Mouse (Mus musculus) bone marrow, adult 2 months (tissue): ENCODE results near the gene Angel1. TPM values are rescaled to one million over a fixed set of nuclear protein-coding genes. Genes with fewer than 3 reads are reported as not detected.

ENCODE experiments used
- H3K27ac ChIP-seq: fragments of 200-500 bp; 2 replicates; pipeline ENCODE4 v1.5.1; 2012; ENCODE audit warnings: low read depth, mild to moderate bottlenecking, control low read depth, inconsistent platforms, low read length; ENCODE audit not compliant: control insufficient read depth, poor library complexity, insufficient read depth
- H3K4me1 ChIP-seq: fragments of 200-500 bp; 2 replicates; pipeline ENCODE4 v1.6.1; 2011; ENCODE audit warnings: low read length; ENCODE audit not compliant: control insufficient read depth, insufficient read depth
- H3K4me3 ChIP-seq: fragments of 200-500 bp; replicated peaks from 2 replicates; pipeline ENCODE3; 2011; ENCODE audit warnings: mild to moderate bottlenecking, low read depth, low read length, control low read depth; ENCODE audit not compliant: control insufficient read depth
- CTCF ChIP-seq: fragments of 200-500 bp; IDR thresholded peaks from 2 replicates; pipeline ENCODE4 v1.5.1; 2011; ENCODE audit warnings: low read length, control low read depth; ENCODE audit not compliant: control insufficient read depth, insufficient read depth
- POLR2A ChIP-seq: fragments of 200-500 bp; IDR thresholded peaks from 2 replicates; pipeline ENCODE4 v1.6.1; 2011; ENCODE audit warnings: low read depth, mild to moderate bottlenecking, control low read depth, low read length, borderline replicate concordance; ENCODE audit not compliant: control insufficient read depth
- WGBS: fragments of 180-500 bp; shearing (Covaris S2); methylation state at CpG from one replicate; pipeline ENCODE4 v1.1.7; 2018; 5-methylcytosine and 5-hydroxymethylcytosine counted together
- polyA plus RNA-seq: library from polyadenylated mRNA; stranded (reverse); fragments of >200 nt; gene quantifications from 2 replicates; pipeline ENCODE4 v1.2.4, GENCODE M21; 2011; ENCODE audit warnings: low replicate concordance; ENCODE audit not compliant: missing spikeins, insufficient read depth, insufficient read length

Angel1 gene
- polyA plus RNA-seq, 1 experiment: 3.8 TPM

- 86% methylated on average over 18 of the region's 18 CpGs for WGBS
- no peak overlapping the region for H3K4me3 ChIP-seq
- TF ChIP-seq POLR2A (no peak), CTCF (no peak)
- no peak overlapping the region for H3K27ac ChIP-seq
- no peaks in the 10 kb centered on the region for H3K4me1 ChIP-seq
Measured at GRCm38 (mm10) chr12:86719961-86720639, 6.2 kb downstream of the Angel1 start.

DNA sequence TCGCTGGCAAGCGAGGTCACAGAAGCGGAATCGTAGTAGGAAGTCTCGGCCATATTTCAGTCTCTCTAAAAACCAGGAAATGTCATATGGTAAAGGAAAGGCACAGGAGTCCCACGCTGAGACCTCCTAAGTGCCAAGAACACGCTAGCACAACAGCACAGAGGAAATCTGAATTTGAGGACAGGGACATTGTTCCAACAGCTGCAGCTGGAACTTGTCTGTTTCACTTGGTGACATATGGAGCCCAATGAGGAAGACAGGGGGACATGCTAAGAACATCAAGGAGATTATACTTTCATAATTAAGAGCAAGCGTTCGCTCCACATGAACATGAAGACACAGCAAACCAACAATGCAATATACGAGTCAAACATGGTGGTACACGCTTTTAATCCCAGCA lies 9.3 kb downstream of the Angel1 start:
- no peak overlapping the region for H3K27ac ChIP-seq
- WGBS: 84% methylated on average over 11 of the region's 11 CpGs
- TF ChIP-seq POLR2A: no peak
- no peak for TF ChIP-seq CTCF
- H3K4me3 ChIP-seq: no peak overlapping the region
- no peaks in the 10 kb centered on the region for H3K4me1 ChIP-seq

DNA sequence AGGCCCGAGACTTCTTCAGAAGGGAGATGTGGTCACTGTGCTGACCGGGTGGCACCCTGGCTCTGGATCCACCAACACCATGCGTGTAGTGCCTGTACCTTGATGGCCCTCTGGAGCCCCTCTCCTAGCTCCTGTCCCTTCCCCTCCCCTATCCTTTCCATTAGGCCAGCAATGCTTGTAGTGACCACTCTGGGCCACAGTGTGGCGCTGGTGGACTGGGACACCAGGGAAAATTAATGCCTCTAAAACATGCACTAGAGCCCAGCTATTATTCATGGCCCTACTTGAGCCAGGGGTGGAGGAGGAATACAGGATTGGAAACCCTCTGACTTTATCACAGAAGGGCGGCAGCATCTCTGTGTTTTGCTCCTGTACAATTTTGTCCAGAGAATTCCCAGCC lies 10.9 kb downstream of the Angel1 start:
- Histone ChIP-seq H3K4me3 (no peak overlapping the region), H3K27ac (no peak overlapping the region), H3K4me1 (no peaks in the 10 kb centered on the region)
- TF ChIP-seq POLR2A (no peak), CTCF (peak; percentile 62)
- WGBS: 72% methylated on average over 5 of the region's 5 CpGs

DNA sequence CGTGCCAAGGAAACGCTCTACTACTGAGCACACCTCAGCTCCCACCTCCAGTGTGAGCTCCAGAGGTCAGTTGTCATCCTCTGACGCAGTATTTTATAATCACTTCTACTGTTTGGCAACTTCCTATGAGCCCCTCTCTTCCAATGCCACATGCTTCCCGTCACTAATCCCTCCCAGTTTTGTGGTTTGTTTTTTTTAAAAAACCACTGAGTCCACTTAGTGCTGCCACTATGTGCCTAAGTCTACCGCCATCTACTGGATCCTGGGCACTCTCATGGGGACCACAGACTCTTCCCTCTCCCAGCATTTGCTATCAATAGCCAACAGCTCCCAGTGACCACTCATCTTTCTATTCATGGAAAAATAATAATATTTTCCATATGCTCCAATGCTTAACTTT lies 12.2 kb downstream of the Angel1 start:
- WGBS: 12% methylated on average over 5 of the region's 5 CpGs
- Histone ChIP-seq H3K4me3 (no peak overlapping the region), H3K4me1 (no peaks in the 10 kb centered on the region), H3K27ac (no peak overlapping the region)
- TF ChIP-seq CTCF (no peak), POLR2A (no peak)

DNA sequence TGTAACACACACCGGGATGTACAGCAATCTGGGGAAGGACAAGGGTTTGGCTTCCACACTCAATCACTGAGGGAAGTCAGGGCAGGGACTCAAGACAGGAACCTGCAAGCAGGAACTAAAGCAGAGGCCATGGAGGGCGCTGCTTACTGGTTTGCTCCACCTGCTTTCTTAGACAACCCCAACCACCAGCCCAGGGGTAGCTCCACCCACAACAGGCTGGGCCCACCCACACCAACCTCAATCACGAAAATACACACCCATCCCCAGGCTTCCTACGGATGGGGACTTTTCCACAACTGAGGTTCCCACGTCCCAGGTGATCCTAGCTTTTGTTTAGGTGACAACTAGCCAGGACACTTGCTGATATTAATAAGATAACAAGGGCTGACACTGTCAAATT lies 20.4 kb downstream of the Angel1 start:
- Histone ChIP-seq H3K27ac (no peak overlapping the region), H3K4me3 (no peak overlapping the region), H3K4me1 (no peaks in the 10 kb centered on the region)
- no peak for TF ChIP-seq POLR2A
- no peak for TF ChIP-seq CTCF
- 74% methylated on average over 5 of the region's 5 CpGs for WGBS

DNA sequence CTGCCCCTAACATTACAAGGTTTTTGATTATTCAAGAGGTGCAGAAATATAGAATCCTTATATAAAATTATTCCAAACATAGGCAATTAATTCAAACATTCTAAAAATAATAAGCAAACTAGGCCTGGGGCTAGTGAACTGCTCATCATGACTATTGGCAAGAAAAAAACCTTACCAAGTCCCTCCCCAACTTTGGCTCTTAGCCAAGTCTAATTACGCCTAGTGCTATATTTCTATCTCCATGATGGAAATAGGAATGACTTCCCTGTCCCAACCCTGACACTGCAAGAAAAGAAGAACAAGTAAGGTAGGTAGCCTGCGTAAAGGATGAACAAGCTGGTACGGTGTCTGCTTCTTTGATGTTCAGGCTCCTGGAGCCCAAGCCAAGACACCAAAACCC lies 23.6 kb downstream of the Angel1 start:
- TF ChIP-seq CTCF (no peak), POLR2A (no peak)
- 88% methylated on average over 3 of the region's 3 CpGs for WGBS
- no peaks in the 10 kb centered on the region for H3K4me1 ChIP-seq
- no peak overlapping the region for H3K4me3 ChIP-seq
- no peak overlapping the region for H3K27ac ChIP-seq

DNA sequence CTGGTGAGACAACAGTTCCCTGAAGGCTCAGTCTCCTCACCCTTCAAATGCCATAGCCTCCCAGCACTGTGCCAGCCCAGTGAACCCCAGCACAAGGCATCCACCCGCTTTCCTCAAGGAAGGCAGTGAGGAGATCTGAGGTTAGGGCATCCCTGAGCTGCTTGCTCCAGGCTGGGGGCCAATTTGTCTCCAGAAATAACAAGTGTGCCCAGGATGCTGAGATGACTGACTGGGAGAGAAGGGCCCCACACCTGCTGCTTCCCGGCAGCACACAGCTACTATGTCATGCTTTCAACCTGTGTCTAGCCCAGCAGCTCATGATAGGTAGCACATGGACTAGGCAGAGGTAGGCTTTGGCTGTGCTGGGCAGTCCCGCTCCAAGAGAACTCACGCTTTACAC lies 24.8 kb downstream of the Angel1 start:
- no peak for TF ChIP-seq POLR2A
- TF ChIP-seq CTCF: no peak
- H3K4me1 ChIP-seq: no peaks in the 10 kb centered on the region

DNA sequence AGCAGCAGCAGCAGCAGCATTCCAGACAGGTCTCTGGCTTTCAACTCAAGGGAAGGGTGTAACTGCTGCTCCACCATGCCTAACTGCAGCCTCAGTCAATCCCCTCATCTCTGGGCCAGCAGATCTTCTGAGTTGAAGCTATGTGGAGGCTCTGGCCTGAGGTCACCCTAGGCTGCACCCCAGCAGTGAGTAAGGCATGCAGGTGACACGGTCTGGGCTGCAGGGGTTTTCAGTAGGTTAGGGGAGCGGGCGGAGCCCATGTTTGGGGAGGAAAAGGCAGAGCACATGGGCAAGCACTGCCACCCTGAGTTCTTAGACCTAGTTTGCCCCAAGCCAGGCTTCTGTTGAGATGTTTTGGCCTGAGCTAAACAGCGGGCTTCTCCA lies 25.3 kb downstream of the Angel1 start:
- 81% methylated on average over 4 of the region's 4 CpGs for WGBS
- H3K4me1 ChIP-seq: no peaks in the 10 kb centered on the region
- no peak overlapping the region for H3K27ac ChIP-seq
- H3K4me3 ChIP-seq: no peak overlapping the region
- TF ChIP-seq POLR2A: no peak
- no peak for TF ChIP-seq CTCF

More for the DNA sequence above, 24.8 kb downstream of the Angel1 start:
- Histone ChIP-seq H3K4me3 (no peak overlapping the region), H3K27ac (no peak overlapping the region)
- WGBS: 88% methylated on average over 4 of the region's 4 CpGs

- Histone ChIP-seq H3K4me3 (no peak overlapping the region), H3K4me1 (no peaks in the 10 kb centered on the region), H3K27ac (no peak overlapping the region)
- TF ChIP-seq POLR2A (no peak), CTCF (no peak)
- 67% methylated on average over 19 of the region's 19 CpGs for WGBS
Measured at GRCm38 (mm10) chr12:86699965-86700926, 26.0 kb downstream of the Angel1 start.
